Mouse (Mus musculus) liver, embryonic 14.5 days (tissue): ENCODE results near the gene Dpf2.

Experiments used
- CTCF ChIP-seq: IDR thresholded peaks from 2 replicates; pipeline ENCODE4 v1.5.1; 2016; ENCODE audit warnings: antibody characterized with exemption, low read depth, control low read depth
- EP300 ChIP-seq: IDR thresholded peaks from 2 replicates; pipeline ENCODE4 v1.6.1; 2016; ENCODE audit warnings: antibody characterized with exemption, low read depth

DNA sequence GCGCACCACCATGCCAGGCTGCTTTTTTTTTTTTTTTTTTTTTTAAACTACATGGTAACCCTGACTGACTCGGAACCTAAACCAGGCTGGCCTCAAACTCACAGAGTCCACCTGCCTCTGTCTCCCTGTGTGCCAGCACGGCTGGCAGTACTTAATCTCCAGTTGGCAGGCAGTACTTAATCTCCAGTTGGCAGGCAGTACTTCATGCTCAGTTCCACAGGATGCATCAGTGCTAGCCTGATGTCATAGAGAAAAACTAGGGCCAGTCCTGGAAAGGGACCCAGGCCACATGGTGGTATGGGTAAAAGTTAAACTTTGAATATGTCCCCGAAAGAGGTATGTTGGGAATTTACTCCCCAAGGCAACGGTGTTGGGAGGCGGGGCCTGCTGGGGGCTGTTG, 15.3 kb upstream of the Dpf2 start:
- no peak for TF ChIP-seq CTCF
- TF ChIP-seq EP300: no peak
